24 mouse cellular contexts compared by ENCODE assay signal in genomic region chr9:99430806-99431205, GRCm38 (mm10). TPM values are rescaled to one million over a fixed set of nuclear protein-coding genes. Genes with fewer than 3 reads are reported as not detected.
"Had no signal": no experiment of that assay in that cellular context is flagged by ENCODE, and none has a peak within 500 bp of the region (broad histone marks: within the 10 kb centered on the region; RNA-seq: fewer than 3 reads in every experiment).

No protein-coding gene starts in this region.

- H3K9me3 ChIP-seq: limb, embryonic 12.5 days; limb, embryonic 15.5 days; midbrain, embryonic 13.5 days had no signal

- ATAC-seq: liver, postnatal 0 days; lung, postnatal 0 days; midbrain, embryonic 13.5 days; midbrain, embryonic 16.5 days had no signal

- H3K9ac ChIP-seq: limb, embryonic 12.5 days; limb, embryonic 15.5 days; liver, embryonic 14.5 days; liver, postnatal 0 days; lung, embryonic 14.5 days; midbrain, embryonic 13.5 days had no signal

- H3K4me3 ChIP-seq: limb, embryonic 12.5 days; limb, embryonic 15.5 days; midbrain, embryonic 13.5 days had no signal

- H3K27ac ChIP-seq: kidney, postnatal 0 days; limb, embryonic 12.5 days; limb, embryonic 15.5 days; liver, embryonic 14.5 days; macrophage; midbrain, embryonic 13.5 days had no signal

- H3K36me3 ChIP-seq: limb, embryonic 12.5 days; limb, embryonic 15.5 days; midbrain, embryonic 13.5 days had no signal

- H3K27me3 ChIP-seq: limb, embryonic 12.5 days; limb, embryonic 15.5 days; midbrain, embryonic 13.5 days had no signal

- H3K4me2 ChIP-seq: limb, embryonic 12.5 days; limb, embryonic 15.5 days; liver, embryonic 11.5 days; lung, embryonic 14.5 days; midbrain, embryonic 13.5 days had no signal

- DNase-seq: kidney, adult 2 months; kidney, postnatal 36 days; left cerebral cortex, postnatal 4 days; liver, postnatal 0 days; lung, embryonic 14.5 days; thymus, adult 2 months; thymus, postnatal 14 days; thymus, postnatal 4 days had no signal

RNA-seq across cellular contexts. Expression of gene Mras, which starts 6.4 kb away (rescaled TPM):
- total RNA-seq: monocyte, adult 5-6 weeks had no signal

RNA-seq across cellular contexts. Expression of gene Nme9, which starts 20.5 kb away (rescaled TPM):
- total RNA-seq: left cerebral cortex, adult 18-20 months; left cerebral cortex, postnatal 14 days; megakaryocyte, adult 5-6 weeks; monocyte, adult 5-6 weeks had no signal
- polyA plus RNA-seq: kidney, embryonic 14.5 days; limb, embryonic 12.5 days; limb, embryonic 15.5 days; liver, embryonic 11.5 days; liver, postnatal 0 days; lung, embryonic 14.5 days; macrophage; neural tube, embryonic 11.5 days; neural tube, embryonic 14.5 days had no signal
